Mouse (Mus musculus) embryo, embryonic 9.5 days (tissue): ENCODE results near the gene Msgn1.

Experiments used
- DNase-seq: peaks from one replicate; pipeline ENCODE4 v3.0.0-alpha.2; 2017; ENCODE audit errors: extremely low spot score

Gene Msgn1

DNA sequence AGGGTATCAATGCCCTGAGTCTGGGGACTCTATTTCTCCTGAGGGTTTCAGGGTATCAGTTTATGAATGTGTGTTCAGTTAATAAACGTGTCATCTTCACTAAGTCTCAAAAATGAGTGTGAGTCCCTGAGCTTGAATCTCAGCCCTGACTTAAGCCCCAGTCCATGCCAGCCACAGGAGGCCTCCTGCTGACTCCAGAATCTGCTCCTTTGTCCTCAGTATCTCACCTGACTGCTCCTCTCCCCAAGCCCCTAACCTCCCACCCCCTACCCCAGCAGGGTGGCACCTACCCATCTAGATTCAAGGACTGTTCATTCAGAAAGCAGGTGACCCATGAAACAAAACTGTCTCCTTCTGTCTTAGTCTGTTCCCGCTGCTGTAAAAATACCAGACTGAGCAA, 10.2 kb downstream of the Msgn1 start:
- DNase-seq = no peak

DNA sequence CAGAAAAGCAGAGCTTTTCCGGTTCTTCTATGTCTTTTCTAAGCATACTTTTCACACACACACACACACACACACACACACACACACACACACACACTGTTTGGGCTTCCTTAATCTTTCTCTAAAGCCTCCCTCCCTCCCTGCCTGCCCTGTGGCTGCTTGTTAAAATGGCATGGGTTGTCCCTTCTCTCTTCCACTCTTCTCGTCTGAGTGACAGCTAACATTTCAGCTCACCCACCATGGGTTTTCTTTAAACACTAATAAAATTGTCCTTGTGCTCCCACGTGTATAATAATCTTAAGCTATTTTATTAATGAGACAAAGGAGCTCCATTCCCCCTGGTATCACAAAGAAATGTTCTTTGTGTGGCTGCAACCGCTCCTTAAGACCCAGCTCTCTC, 10.7 kb downstream of the Msgn1 start:
- DNase-seq = peak; percentile 6

DNA sequence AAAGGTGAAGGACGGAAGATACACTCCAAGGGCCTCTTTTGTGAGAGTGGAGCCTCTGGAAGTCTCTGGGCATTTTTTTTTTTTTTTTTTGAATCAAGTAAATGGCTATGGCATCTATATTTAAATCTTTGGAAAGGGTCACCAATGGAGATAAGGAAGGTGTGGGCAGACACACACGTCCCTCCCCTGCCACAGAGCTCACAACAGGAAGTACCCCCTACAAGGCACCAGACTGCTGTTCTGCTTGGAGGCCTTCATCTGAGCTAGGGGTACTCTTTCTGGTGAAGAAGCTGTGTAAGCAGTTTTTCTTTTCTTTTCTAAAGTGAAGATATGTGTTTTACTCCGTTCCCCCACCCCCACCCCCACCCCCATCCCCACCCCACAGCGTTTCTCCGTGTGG, 11.9 kb downstream of the Msgn1 start:
- no peak for DNase-seq

DNA sequence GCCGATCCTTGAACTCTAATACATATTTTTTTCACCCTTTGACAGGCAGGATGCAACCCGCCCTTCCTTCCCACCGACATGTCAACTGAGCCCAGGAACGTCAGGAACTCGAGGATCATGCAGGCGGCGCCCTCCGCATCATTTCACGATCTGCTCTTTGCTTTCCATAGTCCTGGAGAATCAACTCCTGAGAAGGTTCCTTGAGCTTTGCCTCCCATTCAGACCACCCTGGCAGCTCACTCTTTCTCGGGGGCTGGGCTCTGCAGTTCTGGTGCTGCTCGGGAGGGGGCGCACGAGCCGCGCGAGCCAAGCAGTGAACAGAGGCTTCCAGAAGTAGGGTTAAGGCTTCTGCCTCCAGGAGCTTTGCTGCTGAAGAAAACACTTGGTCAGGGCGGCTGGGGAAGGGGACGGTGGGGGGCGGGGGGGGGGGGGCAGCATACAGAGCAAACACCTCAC, 12.6 kb downstream of the Msgn1 start:
- DNase-seq = peak; percentile 87

DNA sequence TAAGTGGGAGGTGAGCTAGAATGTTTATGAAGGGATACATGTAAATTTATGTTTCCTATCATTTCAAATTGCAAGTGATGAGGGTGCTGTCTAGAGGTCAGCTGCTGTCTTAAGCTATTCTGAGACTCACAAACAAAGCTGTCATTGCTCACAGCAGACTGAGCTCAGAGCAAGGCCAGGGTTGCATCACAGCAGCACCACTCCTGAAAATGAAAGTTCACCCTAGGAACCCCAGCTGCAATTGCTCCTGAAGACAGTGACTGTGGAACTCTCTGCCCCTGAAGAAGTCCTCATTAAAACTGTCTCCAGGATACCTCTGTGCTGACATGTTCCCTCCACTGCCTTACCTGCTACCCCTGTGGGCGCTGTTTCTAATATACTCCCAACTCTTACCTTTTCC, 13.7 kb downstream of the Msgn1 start:
- DNase-seq = no peak

DNA sequence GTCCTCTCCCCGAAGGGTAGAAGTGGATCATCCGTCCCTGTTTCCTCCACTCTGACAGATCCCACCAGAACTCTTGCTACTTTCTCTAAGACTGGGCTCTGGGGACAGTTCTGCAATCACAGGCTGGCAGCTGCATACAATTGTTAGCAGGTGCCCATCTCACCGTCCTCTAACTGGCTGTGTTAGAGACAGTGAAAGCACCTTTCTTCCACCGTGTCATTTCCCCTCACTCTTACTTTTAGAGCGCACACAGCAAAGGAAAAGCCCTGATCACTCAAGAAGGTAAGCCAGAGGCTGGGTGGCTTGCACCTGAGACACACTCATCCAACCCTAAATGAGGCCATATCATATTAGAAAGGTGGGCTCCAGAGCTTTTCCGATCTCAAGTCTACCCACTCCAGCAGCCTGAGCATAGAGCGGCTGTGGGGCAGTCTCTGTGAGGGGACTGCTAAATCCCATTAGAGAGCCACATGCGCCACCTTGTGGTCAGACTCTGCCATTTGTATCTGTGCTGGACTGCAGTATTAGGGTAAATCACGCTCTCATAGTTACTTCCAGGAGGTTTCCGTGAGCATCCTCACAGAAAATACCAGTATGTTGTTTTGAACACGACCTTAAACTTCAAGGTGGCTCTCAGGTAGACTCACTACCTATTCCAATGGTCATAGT, 30.2 kb downstream of the Msgn1 start:
- peak; percentile 85 for DNase-seq

DNA sequence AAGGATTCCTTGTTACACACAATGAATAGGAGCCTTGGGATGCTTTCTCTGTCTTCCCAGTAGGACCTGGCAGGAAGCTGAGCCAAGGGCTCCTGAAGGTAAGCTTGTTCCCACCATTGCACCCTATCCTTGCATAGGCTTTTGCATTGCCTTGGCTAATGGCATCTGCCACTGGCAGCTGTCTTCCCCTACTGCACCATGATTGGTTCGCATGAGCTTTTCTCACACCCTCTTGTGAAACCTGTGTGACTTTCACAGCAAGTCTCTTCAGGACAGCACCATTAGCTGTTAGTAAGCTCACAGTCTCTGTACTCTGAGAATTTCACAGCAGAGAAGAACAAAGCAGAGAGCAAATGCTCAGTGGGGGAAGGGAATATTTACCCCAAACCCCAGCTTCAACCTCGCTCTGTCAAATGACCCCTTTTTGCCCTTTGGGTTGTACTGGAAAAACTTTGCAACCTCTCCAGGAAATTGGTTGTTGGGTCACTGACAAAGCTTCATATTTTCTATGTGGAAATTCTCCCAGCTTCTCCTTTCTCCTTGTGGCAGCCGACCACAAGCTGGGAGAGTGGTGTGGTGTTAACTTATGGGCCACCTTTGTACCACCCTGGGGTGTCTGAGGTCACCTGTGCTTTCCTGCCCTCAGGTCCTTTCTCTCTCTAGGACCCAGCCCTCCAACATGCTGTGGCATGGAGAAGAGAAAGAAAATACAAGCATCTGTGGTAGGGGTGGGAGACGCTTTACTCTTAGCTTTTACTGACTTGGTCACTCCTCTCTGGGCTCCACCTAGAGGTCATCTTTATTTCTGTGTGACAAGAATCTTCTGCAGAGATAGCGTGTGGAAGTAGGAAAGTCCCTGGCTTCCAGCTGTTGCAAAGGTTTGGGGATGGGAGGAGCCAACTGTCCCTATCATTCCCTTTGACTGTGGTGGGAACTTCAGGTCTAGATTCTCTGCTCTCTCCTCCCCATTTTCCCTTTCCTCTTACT, 31.1 kb downstream of the Msgn1 start:
- DNase-seq = no peak

DNA sequence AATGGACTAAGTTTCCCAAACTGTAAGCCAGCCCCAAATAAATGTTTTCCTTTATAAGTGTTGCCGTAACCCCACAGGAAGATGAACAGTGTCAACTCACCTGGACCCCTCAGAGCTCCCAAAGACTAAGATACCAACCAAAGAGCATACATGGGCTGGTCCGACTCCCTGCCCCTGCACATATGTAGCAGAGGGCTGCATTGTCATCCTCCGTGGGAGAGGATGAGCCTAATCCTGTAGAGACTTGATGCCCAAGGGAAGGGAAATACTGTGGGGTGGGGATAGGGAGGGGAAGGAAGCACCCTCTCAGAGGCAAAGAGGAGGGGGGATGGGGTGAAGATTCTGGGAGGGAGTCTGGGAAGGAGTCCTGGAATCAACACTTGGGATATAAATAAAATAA, 50.1 kb downstream of the Msgn1 start:
- DNase-seq = no peak
